Mouse (Mus musculus) neural tube, embryonic 15.5 days (tissue): Measurements from ENCODE around the gene Ahnak. TPM values are rescaled to one million over a fixed set of nuclear protein-coding genes. Genes with fewer than 3 reads are reported as not detected.

Experiments
- ATAC-seq: fragments of 200-750 bp; cut with Nextera tagmentation; 2 replicates; pipeline ENCODE4 v1.8.0; 2017; ENCODE audit warnings: mild to moderate bottlenecking, moderate TSS enrichment, moderate library complexity; ENCODE audit not compliant: low FRiP score
- H3K27ac ChIP-seq: fragments of 300-500 bp; sonication (generic); replicated peaks from 2 replicates; pipeline ENCODE4 v1.5.1; 2015; ENCODE audit warnings: mild to moderate bottlenecking, inconsistent platforms
- H3K27me3 ChIP-seq: fragments of 300-500 bp; sonication (generic); replicated peaks from 2 replicates; pipeline ENCODE4 v1.6.1; 2015; ENCODE audit warnings: inconsistent platforms
- H3K36me3 ChIP-seq: fragments of 300-500 bp; sonication (generic); 2 replicates; pipeline ENCODE4 v1.6.1; 2015; ENCODE audit warnings: inconsistent platforms
- H3K4me1 ChIP-seq: fragments of 300-500 bp; sonication (generic); 2 replicates; pipeline ENCODE4 v1.6.1; 2015; ENCODE audit warnings: inconsistent platforms
- H3K4me2 ChIP-seq: fragments of 300-500 bp; sonication (generic); 2 replicates; pipeline ENCODE4 v1.6.1; 2015; ENCODE audit warnings: inconsistent platforms, mild to moderate bottlenecking, moderate library complexity
- H3K4me3 ChIP-seq: fragments of 300-500 bp; sonication (generic); replicated peaks from 2 replicates; pipeline ENCODE4 v1.5.1; 2015; ENCODE audit warnings: mild to moderate bottlenecking, inconsistent platforms
- H3K9ac ChIP-seq: fragments of 300-500 bp; sonication (generic); replicated peaks from 2 replicates; pipeline ENCODE4 v1.6.1; 2015; ENCODE audit warnings: mild to moderate bottlenecking, inconsistent platforms
- H3K9me3 ChIP-seq: fragments of 300-500 bp; sonication (generic); replicated peaks from 2 replicates; pipeline ENCODE4 v1.6.1; 2016; ENCODE audit warnings: inconsistent platforms
- WGBS: fragments of 180-500 bp; shearing (Covaris S2); methylation state at CpG from one replicate; pipeline ENCODE4 v1.1.7; 2015; ENCODE audit warnings: mixed read lengths; 5-methylcytosine and 5-hydroxymethylcytosine counted together
- polyA plus RNA-seq: library from polyadenylated mRNA; unstranded; fragments of >200 nt; fragmentation: Nextera tagmentation; extraction: Ambion mirVana; gene quantifications from 2 replicates; pipeline ENCODE4 v1.2.1, GENCODE M21; 2015

Gene Ahnak
- polyA plus RNA-seq, 1 experiment from 2014 or later = 4.4 TPM

DNA sequence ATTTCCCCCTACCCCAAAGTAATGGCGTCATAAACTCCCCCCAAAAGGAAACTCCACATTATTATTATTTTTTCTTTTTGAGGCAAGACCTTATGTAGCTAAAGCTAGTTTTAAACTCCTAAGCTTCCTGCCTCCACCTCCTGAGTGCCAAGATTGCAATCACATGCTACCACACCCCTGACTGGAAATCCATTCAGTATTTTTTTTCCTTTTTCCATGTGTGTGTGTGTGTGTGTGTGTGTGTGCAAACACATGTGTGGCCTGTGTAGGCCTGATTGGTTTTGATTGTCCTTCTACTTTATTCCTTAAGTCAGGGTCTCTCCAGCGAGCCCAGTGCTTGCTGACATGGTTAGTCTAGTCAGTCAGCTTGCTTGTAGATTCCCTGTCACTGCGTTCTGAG is 45.4 kb downstream of the Ahnak start:
- ATAC-seq = no peak
- no peaks in the 10 kb centered on the region for H3K36me3 ChIP-seq
- no peaks in the 10 kb centered on the region for H3K27me3 ChIP-seq
- H3K4me3 ChIP-seq = no peak overlapping the region
- peaks cover 11% of the 10 kb centered on the region; the same call in 1 of the 2 replicates for H3K4me1 ChIP-seq
- H3K4me2 ChIP-seq = no peak overlapping the region
- no peak overlapping the region for H3K9ac ChIP-seq
- no peaks in the 10 kb centered on the region for H3K9me3 ChIP-seq
- no peak overlapping the region for H3K27ac ChIP-seq
- 93% methylated on average over 3 of the region's 3 CpGs for WGBS

DNA sequence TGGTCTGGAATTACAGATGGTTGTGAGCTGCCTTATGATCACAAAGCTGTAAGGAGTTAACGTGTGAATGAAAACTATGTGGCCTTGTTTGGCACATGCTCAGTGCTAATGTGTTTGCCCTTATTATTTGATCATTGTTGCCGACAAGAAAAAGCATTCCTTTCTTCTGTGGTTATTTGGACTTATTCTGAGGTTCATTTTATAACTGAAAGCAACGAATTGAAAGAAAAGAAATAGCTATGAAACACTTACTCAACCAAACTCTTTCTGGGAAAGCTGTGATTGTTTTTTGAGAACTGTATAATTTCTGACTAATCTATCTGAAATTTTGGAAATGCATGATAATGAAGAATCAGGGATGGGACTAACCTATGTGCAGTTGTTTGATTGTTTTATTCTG is 46.0 kb downstream of the Ahnak start:
- Histone ChIP-seq H3K36me3 (no peaks in the 10 kb centered on the region), H3K4me2 (no peak overlapping the region), H3K9ac (no peak overlapping the region), H3K4me1 (0 out of 2 replicates have a peak, but pooled peaks cover 9% of the 10 kb centered on the region), H3K9me3 (no peaks in the 10 kb centered on the region), H3K27me3 (no peaks in the 10 kb centered on the region), H3K27ac (no peak overlapping the region), H3K4me3 (no peak overlapping the region)
- 77% methylated on average over 3 of the region's 3 CpGs for WGBS
- ATAC-seq = no peak

DNA sequence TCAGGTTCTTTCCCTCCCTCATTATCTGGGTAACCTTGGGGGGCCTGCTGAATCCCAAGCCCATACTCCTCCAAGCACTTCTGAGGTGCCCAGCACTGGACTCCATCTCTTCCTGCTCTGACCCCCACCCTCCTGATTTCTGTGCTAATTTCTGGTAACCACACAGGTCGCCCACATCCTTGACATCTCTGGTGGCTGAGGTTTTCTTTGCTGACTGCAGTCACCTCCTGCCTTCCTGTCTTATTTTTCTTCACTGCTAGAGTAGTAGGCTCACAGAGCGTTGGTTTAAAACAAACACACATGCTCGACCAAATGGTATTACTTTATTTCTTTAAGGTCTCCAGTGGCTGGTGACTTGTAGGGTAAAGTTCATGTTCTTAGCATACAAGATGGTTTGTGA is 49.1 kb downstream of the Ahnak start:
- no peak overlapping the region for H3K4me3 ChIP-seq
- H3K4me2 ChIP-seq = no peak overlapping the region
- WGBS = 75% methylated on average over 3 of the region's 3 CpGs
- 0 out of 2 replicates have a peak, but pooled peaks cover 3% of the 10 kb centered on the region for H3K4me1 ChIP-seq
- no peak overlapping the region for H3K27ac ChIP-seq
- no peak for ATAC-seq
- H3K9me3 ChIP-seq = no peaks in the 10 kb centered on the region
- H3K9ac ChIP-seq = no peak overlapping the region
- H3K36me3 ChIP-seq = no peaks in the 10 kb centered on the region
- no peaks in the 10 kb centered on the region for H3K27me3 ChIP-seq

DNA sequence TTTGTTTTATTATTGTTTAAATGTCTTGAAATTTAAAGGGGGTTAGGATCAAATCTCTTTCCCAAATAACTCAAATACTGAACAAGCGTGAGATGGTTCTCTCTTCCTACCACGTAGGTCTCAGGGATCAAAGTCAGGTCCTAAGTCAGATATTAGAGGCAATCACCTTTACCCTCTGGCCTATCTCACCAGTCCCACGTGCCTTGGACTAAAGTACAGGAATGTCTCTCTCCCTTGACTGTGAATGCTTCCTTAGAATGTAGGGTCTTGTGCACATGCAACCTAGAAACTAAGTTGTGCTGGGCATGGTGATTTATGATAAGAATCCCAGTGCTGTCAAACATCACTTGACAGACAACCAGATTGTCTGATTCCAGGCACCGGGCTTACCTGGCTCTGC is 50.2 kb downstream of the Ahnak start:
- Histone ChIP-seq H3K4me2 (no peak overlapping the region), H3K9me3 (no peaks in the 10 kb centered on the region), H3K9ac (no peak overlapping the region), H3K27ac (no peak overlapping the region), H3K27me3 (no peaks in the 10 kb centered on the region), H3K4me1 (no peaks in the 10 kb centered on the region), H3K4me3 (no peak overlapping the region), H3K36me3 (no peaks in the 10 kb centered on the region)
- 86% methylated on average over 4 of the region's 4 CpGs for WGBS
- ATAC-seq = no peak

DNA sequence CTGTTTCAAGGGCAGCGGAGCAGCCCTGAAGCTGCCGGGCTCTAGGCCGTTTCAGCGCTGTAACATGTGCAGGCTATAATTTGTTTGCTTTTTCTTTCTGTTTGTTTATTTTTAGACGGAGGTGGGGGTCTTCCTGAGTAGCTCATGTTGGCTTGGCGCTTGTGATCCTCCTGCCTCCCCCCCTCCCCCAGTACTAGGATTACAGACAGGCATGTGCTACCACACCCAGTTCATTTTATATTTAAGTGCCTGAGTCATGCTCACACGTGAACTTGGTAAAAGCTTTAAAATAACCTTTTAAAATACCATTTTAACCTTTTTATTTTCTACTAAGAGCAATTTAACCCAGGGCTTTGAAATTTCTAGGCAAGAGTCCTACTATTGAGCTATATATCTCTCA is 50.8 kb downstream of the Ahnak start:
- Histone ChIP-seq H3K27me3 (no peaks in the 10 kb centered on the region), H3K4me2 (no peak overlapping the region), H3K9me3 (no peaks in the 10 kb centered on the region), H3K9ac (no peak overlapping the region), H3K4me1 (no peaks in the 10 kb centered on the region), H3K27ac (no peak overlapping the region), H3K4me3 (no peak overlapping the region), H3K36me3 (no peaks in the 10 kb centered on the region)
- WGBS = 69% methylated on average over 7 of the region's 7 CpGs
- ATAC-seq = no peak

DNA sequence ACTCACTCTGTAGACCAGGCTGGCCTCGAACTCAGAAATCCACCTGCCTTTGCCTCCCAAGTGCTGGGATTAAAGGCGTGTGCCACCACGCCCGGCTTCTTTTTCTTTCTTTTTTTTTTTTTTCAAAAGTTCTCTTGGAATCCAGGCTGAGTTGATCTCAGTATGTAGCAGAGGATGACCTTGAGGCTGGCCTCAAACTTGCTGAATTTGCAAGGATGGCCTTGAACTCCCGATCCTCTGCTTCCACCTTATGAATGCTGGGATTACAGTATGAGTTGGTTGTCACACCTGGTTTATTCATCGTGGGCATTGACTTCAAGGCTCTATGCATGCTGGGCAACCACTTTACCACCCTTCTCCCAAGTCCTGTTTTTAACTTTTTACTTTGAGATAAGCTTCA is 51.6 kb downstream of the Ahnak start:
- Histone ChIP-seq H3K4me2 (no peak overlapping the region), H3K4me1 (no peaks in the 10 kb centered on the region), H3K9ac (no peak overlapping the region), H3K27me3 (no peaks in the 10 kb centered on the region), H3K36me3 (no peaks in the 10 kb centered on the region), H3K27ac (no peak overlapping the region), H3K9me3 (no peaks in the 10 kb centered on the region), H3K4me3 (no peak overlapping the region)
- ATAC-seq = no peak
- 86% methylated on average over 6 of the region's 6 CpGs for WGBS

DNA sequence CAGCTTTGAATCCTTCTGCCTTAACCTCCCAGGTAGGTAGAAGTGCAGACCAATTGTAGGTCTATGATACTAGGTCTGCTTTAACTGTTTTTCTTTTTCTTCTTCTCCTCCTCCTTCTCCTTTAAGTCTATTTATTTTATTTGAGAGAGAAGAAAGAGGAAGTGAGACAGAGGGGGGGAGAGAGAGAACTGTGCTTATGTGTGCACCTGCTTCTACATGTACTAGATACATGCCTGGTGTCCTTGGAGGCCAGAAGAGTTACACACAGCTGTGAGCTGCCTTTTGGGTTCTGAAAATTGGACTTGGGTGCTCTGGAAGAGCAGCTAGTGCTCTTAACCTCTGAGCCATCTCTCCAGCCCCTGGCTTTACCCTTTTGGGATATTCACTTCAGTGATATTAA is 52.0 kb downstream of the Ahnak start:
- H3K4me1 ChIP-seq = no peaks in the 10 kb centered on the region
- H3K9me3 ChIP-seq = no peaks in the 10 kb centered on the region
- H3K9ac ChIP-seq = no peak overlapping the region
- no peak overlapping the region for H3K27ac ChIP-seq
- no peaks in the 10 kb centered on the region for H3K36me3 ChIP-seq
- H3K4me3 ChIP-seq = no peak overlapping the region
- ATAC-seq = no peak
- H3K4me2 ChIP-seq = no peak overlapping the region
- no peaks in the 10 kb centered on the region for H3K27me3 ChIP-seq

DNA sequence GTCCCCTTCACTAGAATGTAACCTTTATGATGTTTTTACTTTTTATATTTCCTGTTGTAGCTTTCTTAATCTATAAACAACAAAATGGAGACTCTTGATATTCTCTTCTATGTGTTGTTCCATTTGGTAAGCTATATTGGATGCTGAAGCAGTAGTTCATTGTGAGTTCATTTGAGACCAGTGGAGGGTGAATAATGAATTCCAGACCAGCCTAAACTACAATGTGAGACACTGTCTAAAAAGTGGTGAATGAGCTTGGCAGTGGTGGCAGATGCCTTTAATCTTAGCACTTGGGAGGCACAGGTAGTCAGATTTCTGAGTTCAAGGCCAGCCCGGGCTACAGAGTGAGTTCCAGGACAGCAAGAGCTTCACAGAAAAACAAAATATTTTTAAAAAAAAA is 54.0 kb downstream of the Ahnak start:
- 93% methylated on average over 1 of the region's 1 CpGs for WGBS
- ATAC-seq = no peak
- no peak overlapping the region for H3K4me3 ChIP-seq
- no peak overlapping the region for H3K27ac ChIP-seq
- H3K36me3 ChIP-seq = no peaks in the 10 kb centered on the region
- no peaks in the 10 kb centered on the region for H3K9me3 ChIP-seq
- H3K27me3 ChIP-seq = no peaks in the 10 kb centered on the region
- H3K4me1 ChIP-seq = no peaks in the 10 kb centered on the region
- H3K4me2 ChIP-seq = no peak overlapping the region
- H3K9ac ChIP-seq = no peak overlapping the region

DNA sequence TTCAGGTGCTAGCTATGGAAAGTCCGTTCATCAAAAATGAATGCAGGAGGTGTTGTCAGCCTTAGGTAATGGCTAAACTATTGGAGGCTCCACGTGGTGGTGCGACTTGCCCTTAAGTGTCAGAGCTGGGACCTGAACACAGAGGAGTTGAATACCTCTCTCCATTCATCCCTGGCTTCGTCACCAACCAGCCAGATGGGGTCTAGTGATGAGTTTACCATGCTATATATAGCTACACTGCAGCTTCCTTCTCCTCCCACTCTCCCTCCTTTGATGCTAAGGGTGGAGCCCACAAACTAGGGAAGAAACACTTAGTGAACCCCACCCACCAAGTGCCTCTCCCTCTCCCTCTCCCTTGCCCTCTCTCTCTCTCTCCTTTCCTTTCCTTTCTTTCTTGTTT is 55.2 kb downstream of the Ahnak start:
- Histone ChIP-seq H3K9me3 (no peaks in the 10 kb centered on the region), H3K4me2 (no peak overlapping the region), H3K27me3 (no peaks in the 10 kb centered on the region), H3K4me3 (no peak overlapping the region), H3K9ac (no peak overlapping the region), H3K4me1 (no peaks in the 10 kb centered on the region), H3K36me3 (no peaks in the 10 kb centered on the region), H3K27ac (no peak overlapping the region)
- ATAC-seq = no peak
- 76% methylated on average over 4 of the region's 4 CpGs for whole genome bisulfite sequencing

DNA sequence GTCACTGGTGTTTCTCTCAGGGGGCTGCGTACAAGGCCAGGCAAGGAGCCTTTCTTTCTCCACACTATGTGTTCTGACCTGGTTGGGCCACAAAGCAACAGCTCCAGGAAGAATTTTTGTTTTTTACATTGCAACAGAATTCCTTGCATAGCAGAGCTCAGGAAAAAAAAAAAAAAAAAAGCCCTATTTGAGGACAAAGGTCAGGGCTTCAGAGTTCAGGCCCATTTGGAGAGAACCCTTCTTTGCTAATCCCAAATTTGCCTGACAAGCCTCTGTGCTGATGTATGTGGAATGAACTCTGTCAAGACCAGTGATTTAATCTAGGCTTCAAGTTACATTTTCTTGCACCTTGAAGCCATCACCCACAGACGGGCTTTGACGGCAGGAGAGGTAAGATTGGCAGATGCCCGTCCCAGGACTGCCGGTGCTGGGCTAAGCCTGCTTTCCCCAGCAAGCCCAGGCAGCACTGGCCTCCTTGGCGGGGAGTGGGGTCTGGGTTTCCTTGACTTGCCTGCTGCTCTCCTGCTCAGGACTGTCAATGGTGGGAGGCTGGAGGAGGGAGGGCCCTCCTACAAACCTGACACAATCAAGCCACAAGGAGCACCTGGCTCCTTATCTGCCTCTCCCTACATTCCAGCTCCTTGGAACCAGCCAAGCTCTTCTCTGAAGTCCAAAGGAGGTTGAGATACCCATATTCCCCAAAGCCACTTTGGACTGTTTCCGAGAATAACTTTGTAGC is 58.3 kb downstream of the Ahnak start:
- no peak for ATAC-seq

DNA sequence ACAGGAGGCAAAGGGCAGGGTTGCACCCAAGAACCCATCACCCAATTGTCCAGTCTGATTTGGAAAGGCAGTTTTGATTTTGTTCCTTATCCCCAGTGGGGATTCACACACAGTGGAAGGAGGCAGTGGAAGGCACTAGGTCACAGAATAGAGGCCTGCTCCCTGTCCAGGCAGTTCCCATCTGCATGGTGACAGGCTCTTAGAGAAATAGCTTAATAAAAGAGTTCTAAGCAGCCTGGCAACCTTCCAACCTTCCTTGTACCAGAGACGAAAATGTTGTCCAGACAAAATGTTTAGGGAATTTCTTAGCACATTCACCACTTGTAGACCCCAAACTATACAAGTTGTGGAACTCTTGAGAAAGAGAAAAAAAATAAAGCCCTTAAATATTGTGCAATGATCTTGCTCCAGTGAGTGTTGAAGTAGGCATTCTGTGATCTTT is 58.9 kb downstream of the Ahnak start:
- Histone ChIP-seq H3K4me2 (no peak overlapping the region), H3K36me3 (no peaks in the 10 kb centered on the region), H3K27ac (no peak overlapping the region), H3K4me3 (no peak overlapping the region), H3K4me1 (no peaks in the 10 kb centered on the region), H3K9ac (no peak overlapping the region), H3K9me3 (no peaks in the 10 kb centered on the region), H3K27me3 (no peaks in the 10 kb centered on the region)
- 43% methylated on average over 1 of the region's 1 CpGs for WGBS
- no peak for ATAC-seq

More for the DNA sequence above, 58.3 kb downstream of the Ahnak start:
- no peak overlapping the region for H3K9ac ChIP-seq
- no peaks in the 10 kb centered on the region for H3K27me3 ChIP-seq
- H3K9me3 ChIP-seq = no peaks in the 10 kb centered on the region
- no peaks in the 10 kb centered on the region for H3K36me3 ChIP-seq
- no peak overlapping the region for H3K27ac ChIP-seq
- H3K4me1 ChIP-seq = no peaks in the 10 kb centered on the region
- no peak overlapping the region for H3K4me3 ChIP-seq
- 88% methylated on average over 7 of the region's 7 CpGs for WGBS
- no peak overlapping the region for H3K4me2 ChIP-seq

DNA sequence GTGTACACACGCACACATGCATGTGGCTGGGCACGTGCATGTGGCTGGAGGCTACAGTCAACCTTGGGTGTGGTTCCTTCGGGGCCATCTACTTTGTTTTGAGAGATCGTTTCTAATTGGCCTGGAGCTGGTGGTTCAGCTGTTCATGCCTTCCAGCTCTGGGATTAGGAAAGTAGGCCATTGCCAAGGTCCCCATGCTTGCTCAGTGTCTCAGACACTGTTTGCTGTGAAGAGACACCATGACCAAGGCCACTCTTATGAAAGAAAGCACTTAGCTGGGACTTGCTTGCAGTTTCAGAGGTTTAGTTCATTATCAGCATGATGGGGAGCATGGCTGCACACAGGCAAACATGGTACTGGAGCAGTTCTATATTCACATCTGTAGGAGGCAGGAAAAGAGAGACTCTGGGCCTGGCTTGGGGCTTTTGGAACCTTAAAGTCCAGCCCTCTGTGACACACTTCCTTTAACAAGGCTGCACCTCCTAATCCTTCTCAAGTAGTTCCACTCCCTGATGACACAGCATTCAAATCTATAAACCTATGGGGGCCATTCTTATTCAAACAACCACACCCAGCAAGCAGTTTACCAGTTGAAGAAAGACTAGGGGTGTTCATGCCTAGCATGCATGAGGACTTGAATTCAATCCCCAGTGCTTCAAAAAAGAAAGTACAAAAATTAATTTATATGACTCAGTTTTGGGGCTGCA is 60.0 kb downstream of the Ahnak start:
- 91% methylated on average over 4 of the region's 4 CpGs for WGBS
- Histone ChIP-seq H3K4me2 (no peak overlapping the region), H3K27ac (no peak overlapping the region), H3K4me1 (no peaks in the 10 kb centered on the region), H3K27me3 (no peaks in the 10 kb centered on the region), H3K36me3 (no peaks in the 10 kb centered on the region), H3K4me3 (no peak overlapping the region), H3K9me3 (no peaks in the 10 kb centered on the region), H3K9ac (no peak overlapping the region)
- ATAC-seq = no peak
